Mouse (Mus musculus) brain, embryonic 14.5 days (tissue): ENCODE results near the gene Klhl8. TPM values are rescaled to one million over a fixed set of nuclear protein-coding genes. Genes with fewer than 3 reads are reported as not detected.

Experiments used
- DNase-seq: peaks from one replicate; pipeline ENCODE4 v3.0.0-alpha.2; 2011; ENCODE audit warnings: low read depth
- CTCF ChIP-seq: fragments of 200-500 bp; IDR thresholded peaks from 2 replicates; pipeline ENCODE4 v1.5.1; 2012; ENCODE audit warnings: inconsistent platforms, mild to moderate bottlenecking, moderate library complexity, borderline replicate concordance; ENCODE audit not compliant: insufficient read depth, insufficient read length; ENCODE audit errors: extremely low read depth
- POLR2A ChIP-seq: fragments of 200-500 bp; IDR thresholded peaks from 2 replicates; pipeline ENCODE4 v1.6.1; 2012; ENCODE audit warnings: mild to moderate bottlenecking, inconsistent platforms, borderline replicate concordance; ENCODE audit not compliant: poor library complexity, insufficient read depth, insufficient read length, severe bottlenecking; ENCODE audit errors: extremely low read depth
- polyA plus RNA-seq: library from polyadenylated mRNA; depleted of rRNA; stranded (reverse); fragments of >200 nt; gene quantifications from 2 replicates; pipeline ENCODE4 v1.2.3, GENCODE M21; 2012

The Klhl8 gene
- polyA plus RNA-seq, 1 experiment = 35.6 TPM

- TF ChIP-seq POLR2A (no peak), CTCF (no peak)
- no peak for DNase-seq
Measured at GRCm38 (mm10) chr5:103914335-103915226, 3.5 kb upstream of the Klhl8 start.

- TF ChIP-seq CTCF (no peak), POLR2A (no peak)
Measured at GRCm38 (mm10) chr5:103913150-103913549, 2.1 kb upstream of the Klhl8 start.

GRCm38 (mm10) chr5:103911555-103911954 lies 496 bp upstream of the Klhl8 start:
- TF ChIP-seq POLR2A (no peak), CTCF (no peak)

More at GRCm38 (mm10) chr5:103913150-103913549, 2.1 kb upstream of the Klhl8 start:
- DNase-seq = no peak

GRCm38 (mm10) chr5:103910156-103910555 lies 903 bp downstream of the Klhl8 start:
- TF ChIP-seq POLR2A (no peak), CTCF (no peak)
- DNase-seq = no peak

More at GRCm38 (mm10) chr5:103911555-103911954, 496 bp upstream of the Klhl8 start:
- no peak for DNase-seq

- DNase-seq = no peak
- TF ChIP-seq POLR2A = no peak
- no peak for TF ChIP-seq CTCF
Measured at GRCm38 (mm10) chr5:103909466-103909865, 1.6 kb downstream of the Klhl8 start.

- DNase-seq = peak; percentile 57
- TF ChIP-seq POLR2A (no peak), CTCF (no peak)
Measured at GRCm38 (mm10) chr5:103908851-103909250, 2.2 kb downstream of the Klhl8 start.

- no peak for TF ChIP-seq POLR2A
- no peak for TF ChIP-seq CTCF
- DNase-seq = no peak
Measured at GRCm38 (mm10) chr5:103907844-103908243, 3.2 kb downstream of the Klhl8 start.

GRCm38 (mm10) chr5:103906173-103906572 lies 4.9 kb downstream of the Klhl8 start:
- TF ChIP-seq POLR2A (no peak), CTCF (no peak)
- no peak for DNase-seq

GRCm38 (mm10) chr5:103898310-103898709 lies 12.7 kb downstream of the Klhl8 start:
- DNase-seq = peak; percentile 54

GRCm38 (mm10) chr5:103889766-103890165 lies 21.3 kb downstream of the Klhl8 start:
- DNase-seq = no peak
- TF ChIP-seq CTCF (no peak), POLR2A (no peak)

More at GRCm38 (mm10) chr5:103898310-103898709, 12.7 kb downstream of the Klhl8 start:
- TF ChIP-seq CTCF = no peak

GRCm38 (mm10) chr5:103863759-103864158 lies 47.3 kb downstream of the Klhl8 start:
- DNase-seq = no peak
- TF ChIP-seq CTCF (no peak), POLR2A (no peak)

GRCm38 (mm10) chr5:103860622-103861021 lies 50.4 kb downstream of the Klhl8 start:
- DNase-seq = no peak
- TF ChIP-seq CTCF (no peak), POLR2A (no peak)

- DNase-seq = peak; percentile 75
- no peak for TF ChIP-seq POLR2A
- no peak for TF ChIP-seq CTCF
Measured at GRCm38 (mm10) chr5:103857151-103857550, 53.9 kb downstream of the Klhl8 start.
